Mouse (Mus musculus): ENCODE data around the gene Lrrc59. TPM values are rescaled to one million over a fixed set of nuclear protein-coding genes. Genes with fewer than 3 reads are reported as not detected.

Gene Lrrc59
- total and polyA plus RNA-seq, 3 experiments, result 324 to 493 (median 325) TPM

- TF ChIP-seq CHD2 (IDR thresholded peaks at IDR 0.05; ENCODE audit: low read length), result no peak
- TF ChIP-seq RAD21 (IDR thresholded peaks at IDR 0.05; ENCODE audit: low read depth, low read length), result peak; percentile 6
- no peak for TF ChIP-seq MXI1 (IDR thresholded peaks at IDR 0.05; ENCODE audit: low read depth, low read length)
- TF ChIP-seq MAZ (IDR thresholded peaks at IDR 0.05; ENCODE audit: low read depth, low read length), result no peak
Observed at GRCm38 (mm10) chr11:94621458-94621852, 8.1 kb upstream of the Lrrc59 start (continued).

DNA sequence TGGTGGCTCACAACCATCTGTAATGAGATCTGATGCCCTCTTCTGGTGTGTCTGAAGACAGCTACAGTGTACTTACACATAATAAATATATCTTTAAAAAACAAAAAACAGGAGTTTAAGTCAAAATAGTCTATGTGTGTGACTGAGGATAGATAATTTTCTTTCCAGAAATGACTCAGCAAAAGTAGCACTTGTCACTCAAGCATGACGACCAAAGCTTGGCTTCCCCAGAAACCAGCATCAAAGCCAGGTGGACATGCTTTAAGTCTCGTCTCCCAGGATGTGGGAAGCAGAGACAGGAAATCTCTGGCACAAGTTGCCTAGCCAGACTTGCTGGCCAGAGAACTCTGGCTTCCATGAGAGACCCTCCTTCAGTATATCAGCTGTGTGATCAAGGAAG, 7.4 kb upstream of the Lrrc59 start:
- Histone ChIP-seq H3K36me3 (replicated peaks in 1 of 2; ENCODE audit: control insufficient read depth in 1 of 2, insufficient read depth in 1 of 2, low read length in 1 of 2) (no peaks in the 10 kb centered on the region), H3K27ac (ENCODE audit: insufficient read depth, low read depth) (no peak overlapping the region), H3K9ac (ENCODE audit: insufficient read depth, low read depth) (no peak overlapping the region), H3K4me2 (ENCODE audit: insufficient read depth, low read depth, poor library complexity, severe bottlenecking) (peak overlapping the region; percentile 7), H3K9me3 (replicated peaks; ENCODE audit: low read length) (peaks cover 10% of the 10 kb centered on the region), H3K79me2 (replicated peaks; ENCODE audit: control insufficient read depth, extremely low read depth, insufficient read depth, poor library complexity, severe bottlenecking) (no peaks in the 10 kb centered on the region), H3K4me3 (replicated peaks in 1 of 3; ENCODE audit: low read depth in 2 of 3, low read length in 2 of 3, poor library complexity in 1 of 3) (no peak overlapping the region), H3K4me1 (ENCODE audit: control insufficient read depth in 1 of 2, insufficient read depth in 2 of 2) (peaks cover 9 to 21% of the 10 kb centered on the region in 2 experiments), H3K27me3 (replicated peaks) (no peaks in the 10 kb centered on the region)
- DNase-seq (ENCODE audit: extremely low read depth), result peak; percentile 66
- in situ Hi-C loops (cut with MboI; ENCODE audit: low pct_ligation_motif_present, low pct_unique_long_range_greater_than_20kb, low sequenced_read_pairs), result no loop called here
- TF ChIP-seq ETS1 (conservative IDR thresholded peaks at IDR 0.05; ENCODE audit: low read depth, low read length) (no peak; the same call in 1 of the 2 replicates), ZKSCAN1 (IDR thresholded peaks at IDR 0.05; ENCODE audit: borderline replicate concordance, low read depth, low read length) (no peak), SIN3A (IDR thresholded peaks at IDR 0.05; ENCODE audit: low read length) (no peak), TCF12 (IDR thresholded peaks at IDR 0.05; ENCODE audit: low read depth, low read length) (peak; percentile 58; the same call in 1 of the 2 replicates), MYC (IDR thresholded peaks at IDR 0.05; ENCODE audit: low read depth, low read length) (0 out of 2 replicates have a peak, but pooled peaks have one; percentile 57), SMC3 (IDR thresholded peaks at IDR 0.05; ENCODE audit: low read depth, low read length) (no peak), GABPA (IDR thresholded peaks at IDR 0.05; ENCODE audit: insufficient replicate concordance, low read depth, low read length) (no peak), USF2 (conservative IDR thresholded peaks at IDR 0.05; ENCODE audit: low read depth, low read length) (no peak), JUND (conservative IDR thresholded peaks at IDR 0.05; ENCODE audit: low read depth, low read length) (peak; percentile 99), UBTF (IDR thresholded peaks at IDR 0.05; ENCODE audit: low read depth, low read length) (no peak), CHD1 (IDR thresholded peaks at IDR 0.05; ENCODE audit: low read depth, low read length) (no peak), HCFC1 (IDR thresholded peaks at IDR 0.05; ENCODE audit: low read depth, low read length) (no peak), ELF1 (IDR thresholded peaks at IDR 0.05; ENCODE audit: low read depth, low read length) (no peak), NELFE (IDR thresholded peaks at IDR 0.05; ENCODE audit: low read depth, low read length) (no peak), CTCF (conservative IDR thresholded peaks at IDR 0.05 in 1 of 2, IDR thresholded peaks at IDR 0.05 in 1 of 2; ENCODE audit: low read depth in 2 of 2, low read length in 2 of 2) (peak in 1 of 2 experiments; percentile 12; a peak in 1 of 4 replicates), RCOR1 (conservative IDR thresholded peaks at IDR 0.05; ENCODE audit: low read depth, low read length) (no peak), ZMIZ1 (IDR thresholded peaks at IDR 0.05; ENCODE audit: low read depth, low read length) (no peak), PAX5 (IDR thresholded peaks at IDR 0.05; ENCODE audit: low read length) (no peak), IRF4 (IDR thresholded peaks at IDR 0.05; ENCODE audit: low read depth, low read length) (peak; percentile 96), MAX (IDR thresholded peaks at IDR 0.05; ENCODE audit: low read length) (no peak), NRF1 (IDR thresholded peaks at IDR 0.05; ENCODE audit: low read depth, low read length) (no peak), MEF2A (IDR thresholded peaks at IDR 0.05; ENCODE audit: borderline replicate concordance, low read depth, low read length) (no peak), MAZ (IDR thresholded peaks at IDR 0.05; ENCODE audit: low read depth, low read length) (no peak), RAD21 (IDR thresholded peaks at IDR 0.05; ENCODE audit: low read depth, low read length) (no peak), E2F4 (IDR thresholded peaks at IDR 0.05; ENCODE audit: insufficient replicate concordance, low read depth, low read length) (no peak), ZNF384 (IDR thresholded peaks at IDR 0.05; ENCODE audit: low read depth, low read length) (peak; percentile 44), CHD2 (IDR thresholded peaks at IDR 0.05; ENCODE audit: low read length) (no peak), POLR2A (IDR thresholded peaks at IDR 0.05; ENCODE audit: low read depth, low read length) (no peak), KAT2A (IDR thresholded peaks at IDR 0.05; ENCODE audit: insufficient replicate concordance, low read length) (no peak), MXI1 (IDR thresholded peaks at IDR 0.05; ENCODE audit: low read depth, low read length) (no peak), TBP (conservative IDR thresholded peaks at IDR 0.05; ENCODE audit: low read depth, low read length) (no peak), BHLHE40 (IDR thresholded peaks at IDR 0.05; ENCODE audit: low read depth, low read length) (peak; percentile 60), MAFK (IDR thresholded peaks at IDR 0.05; ENCODE audit: insufficient replicate concordance, low read length) (peak; percentile 60; the same call in 1 of the 2 replicates), POLR2AphosphoS2 (IDR thresholded peaks at IDR 0.05; ENCODE audit: low read depth, low read length) (no peak), EP300 (IDR thresholded peaks at IDR 0.05; ENCODE audit: low read length) (peak; percentile 92), ZC3H11A (IDR thresholded peaks at IDR 0.05; ENCODE audit: low read depth, low read length) (no peak), JUN (IDR thresholded peaks at IDR 0.05; ENCODE audit: insufficient read depth, low read depth, low read length) (peak; percentile 96), USF1 (IDR thresholded peaks at IDR 0.05; ENCODE audit: low read depth, low read length) (no peak)
- dilution Hi-C loops (cut with MboI; ENCODE audit: extremely low pct_ligation_motif_present, extremely low pct_unique_long_range_greater_than_20kb, low sequenced_read_pairs), result no loop called here
